Mouse (Mus musculus) E14TG2a.4 (cell line): ENCODE data around the gene Tac4.
A peak's percentile ranks its signal among the peaks of the same experiment; 100 is the strongest.

Experiments
- H3K27me3 ChIP-seq: 2 replicates; pipeline ENCODE4 v1.6.1; 2014; ENCODE audit warnings: low read length, control low read depth; ENCODE audit not compliant: insufficient read depth
- H3K36me3 ChIP-seq: 2 replicates; pipeline ENCODE4 v1.6.1; 2014; ENCODE audit warnings: low read length, control low read depth; ENCODE audit not compliant: insufficient read depth
- H3K4me1 ChIP-seq: replicated peaks from 2 replicates; pipeline ENCODE4 v1.6.1; 2014; ENCODE audit warnings: low read depth, low read length, control low read depth
- H3K4me3 ChIP-seq: replicated peaks from 2 replicates; pipeline ENCODE4 v1.5.1; 2014; ENCODE audit warnings: mild to moderate bottlenecking, low read length
- H3K9me3 ChIP-seq: 2 replicates; pipeline ENCODE4 v1.6.1; 2014; ENCODE audit warnings: low read length, control low read depth
- CTCF ChIP-seq: conservative IDR thresholded peaks from 2 replicates; pipeline ENCODE4 v1.5.1; 2014; ENCODE audit warnings: low read length
- NANOG ChIP-seq: IDR thresholded peaks from 2 replicates; pipeline ENCODE4 v1.6.1; 2014; ENCODE audit warnings: borderline replicate concordance, low read length, mixed read lengths
- POU5F1 ChIP-seq: IDR thresholded peaks from 2 replicates; pipeline ENCODE4 v1.6.1; 2014; ENCODE audit warnings: low read length, borderline replicate concordance

Gene Tac4

GRCm38 (mm10) chr11:95266540-95267245 lies 5.4 kb downstream of the Tac4 start:
- peaks cover 62% of the 10 kb centered on the region for H3K36me3 ChIP-seq
- H3K9me3 ChIP-seq = no peaks in the 10 kb centered on the region
- TF ChIP-seq CTCF = no peak
- no peak for TF ChIP-seq NANOG
- no peak for TF ChIP-seq POU5F1
- H3K4me3 ChIP-seq = peak overlapping the region; percentile 35
- no peaks in the 10 kb centered on the region for H3K27me3 ChIP-seq
- H3K4me1 ChIP-seq = peaks cover 89% of the 10 kb centered on the region

- Histone ChIP-seq H3K4me1 (peaks cover 74% of the 10 kb centered on the region), H3K4me3 (no peak overlapping the region), H3K36me3 (peaks cover 100% of the 10 kb centered on the region), H3K9me3 (no peaks in the 10 kb centered on the region), H3K27me3 (no peaks in the 10 kb centered on the region)
- no peak for TF ChIP-seq CTCF
- TF ChIP-seq POU5F1 = no peak
- no peak for TF ChIP-seq NANOG
Measured at GRCm38 (mm10) chr11:95273661-95274060, 12.3 kb downstream of the Tac4 start.

GRCm38 (mm10) chr11:95274613-95275012 lies 13.3 kb downstream of the Tac4 start:
- H3K4me3 ChIP-seq = no peak overlapping the region
- no peaks in the 10 kb centered on the region for H3K27me3 ChIP-seq
- TF ChIP-seq POU5F1 = no peak
- no peak for TF ChIP-seq CTCF
- TF ChIP-seq NANOG = no peak
- no peaks in the 10 kb centered on the region for H3K9me3 ChIP-seq
- H3K36me3 ChIP-seq = peaks cover 100% of the 10 kb centered on the region
- H3K4me1 ChIP-seq = peaks cover 64% of the 10 kb centered on the region

- H3K4me3 ChIP-seq = no peak overlapping the region
- H3K27me3 ChIP-seq = no peaks in the 10 kb centered on the region
- H3K9me3 ChIP-seq = no peaks in the 10 kb centered on the region
- peaks cover 57% of the 10 kb centered on the region for H3K4me1 ChIP-seq
- H3K36me3 ChIP-seq = peaks cover 100% of the 10 kb centered on the region
- no peak for TF ChIP-seq POU5F1
- TF ChIP-seq CTCF = no peak
- TF ChIP-seq NANOG = no peak
Measured at GRCm38 (mm10) chr11:95276056-95276455, 14.7 kb downstream of the Tac4 start.

- Histone ChIP-seq H3K27me3 (no peaks in the 10 kb centered on the region), H3K36me3 (peaks cover 100% of the 10 kb centered on the region), H3K4me1 (peaks cover 30% of the 10 kb centered on the region), H3K9me3 (no peaks in the 10 kb centered on the region), H3K4me3 (no peak overlapping the region)
- no peak for TF ChIP-seq NANOG
- TF ChIP-seq CTCF = no peak
- TF ChIP-seq POU5F1 = no peak
Measured at GRCm38 (mm10) chr11:95279061-95279659, 17.8 kb downstream of the Tac4 start.

GRCm38 (mm10) chr11:95282331-95282730 lies 21.0 kb downstream of the Tac4 start:
- no peaks in the 10 kb centered on the region for H3K9me3 ChIP-seq
- no peak overlapping the region for H3K4me3 ChIP-seq
- H3K27me3 ChIP-seq = no peaks in the 10 kb centered on the region
- H3K36me3 ChIP-seq = peaks cover 100% of the 10 kb centered on the region
- TF ChIP-seq CTCF = no peak
- TF ChIP-seq NANOG = no peak
- TF ChIP-seq POU5F1 = no peak
- peaks cover 14% of the 10 kb centered on the region; the same call in 1 of the 2 replicates for H3K4me1 ChIP-seq

GRCm38 (mm10) chr11:95291998-95292397 lies 30.7 kb downstream of the Tac4 start:
- TF ChIP-seq POU5F1 (no peak), NANOG (no peak), CTCF (no peak)
- no peaks in the 10 kb centered on the region for H3K27me3 ChIP-seq
- peaks cover 92% of the 10 kb centered on the region for H3K36me3 ChIP-seq
- H3K9me3 ChIP-seq = no peaks in the 10 kb centered on the region
- no peak overlapping the region for H3K4me3 ChIP-seq
- H3K4me1 ChIP-seq = peaks cover 28% of the 10 kb centered on the region

GRCm38 (mm10) chr11:95293017-95293624 lies 31.8 kb downstream of the Tac4 start:
- H3K36me3 ChIP-seq = peaks cover 92% of the 10 kb centered on the region
- no peak for TF ChIP-seq POU5F1
- no peak for TF ChIP-seq NANOG
- TF ChIP-seq CTCF = no peak
- H3K9me3 ChIP-seq = no peaks in the 10 kb centered on the region
- peaks cover 35% of the 10 kb centered on the region for H3K4me1 ChIP-seq
- H3K4me3 ChIP-seq = no peak overlapping the region
- no peaks in the 10 kb centered on the region for H3K27me3 ChIP-seq
